Mouse (Mus musculus) liver, embryonic 14 days (tissue): ENCODE measurements around the gene Aoc3. TPM values are rescaled to one million over a fixed set of nuclear protein-coding genes. Genes with fewer than 3 reads are reported as not detected.

Experiments
- polyA plus RNA-seq: library from polyadenylated mRNA; depleted of rRNA; stranded (reverse); fragments of >200 nt; gene quantifications from 2 replicates; pipeline ENCODE4 v1.2.3, GENCODE M21; 2012; rRNA removed

Gene Aoc3
- polyA plus RNA-seq: 0.17 and 0.24 TPM in 2 replicates

GRCm38 (mm10) chr11:101330371-101330924, at the start of gene Aoc3:
Aoc3 (plus strand) TSS chr11:101330605.

GRCm38 (mm10) chr11:101302004-101302798, 28.2 kb upstream of the Aoc3 start, which contains the start of gene Becn1:
Becn1 (minus strand) TSS chr11:101302286.

GRCm38 (mm10) chr11:101315665-101316500, 14.5 kb upstream of the Aoc3 start, which contains the start of gene Psme3:
Psme3 (plus strand) TSS chr11:101316213.

GRCm38 (mm10) chr11:101324763-101325162, 5.6 kb upstream of the Aoc3 start, which contains the start of gene Aoc2:
Aoc2 (plus strand) TSS chr11:101325063.

GRCm38 (mm10) chr11:101367326-101367935, 37.0 kb downstream of the Aoc3 start, which contains the start of gene G6pc:
G6pc (plus strand) TSS chr11:101367561.

Other genes starting within 250 kb of the Aoc3 start
- 13.9 and 16.1 TPM in 2 replicates for gene Coasy, start 248.0 kb upstream of the Aoc3 start, polyA plus RNA-seq
- gene Mlx, start 243.3 kb upstream of the Aoc3 start, polyA plus RNA-seq: 16.2 and 18.2 TPM in 2 replicates
- 17.9 and 19.9 TPM in 2 replicates for gene Psmc3ip, start 235.2 kb upstream of the Aoc3 start, polyA plus RNA-seq
- 18.0 and 21.8 TPM in 2 replicates for gene Retreg3, start 210.7 kb upstream of the Aoc3 start, polyA plus RNA-seq
- 8.7 and 13.8 TPM in 2 replicates for gene Tubg1, start 210.7 kb upstream of the Aoc3 start, polyA plus RNA-seq
- 0.08 and 0.11 TPM in 2 replicates for gene Tubg2, start 174.7 kb upstream of the Aoc3 start, polyA plus RNA-seq
- gene Cntnap1, start 160.1 kb upstream of the Aoc3 start, polyA plus RNA-seq: 0.14 and 0.15 TPM in 2 replicates
- 0.95 and 0.97 TPM in 2 replicates for gene Plekhh3, start 159.3 kb upstream of the Aoc3 start, polyA plus RNA-seq
- not detected in 2 replicates for gene Ccr10, start 155.2 kb upstream of the Aoc3 start, polyA plus RNA-seq
- gene Ezh1, start 104.1 kb upstream of the Aoc3 start, polyA plus RNA-seq: 8.9 and 9.4 TPM in 2 replicates
- gene Ramp2, start 84.6 kb upstream of the Aoc3 start, polyA plus RNA-seq: 13.0 and 15.1 TPM in 2 replicates
- gene Vps25, start 76.9 kb upstream of the Aoc3 start, polyA plus RNA-seq: 34.6 and 40.2 TPM in 2 replicates
- 5.2 and 5.4 TPM in 2 replicates for gene Wnk4, start 70.0 kb upstream of the Aoc3 start, polyA plus RNA-seq
- 0.37 and 0.56 TPM in 2 replicates for gene Cntd1, start 51.6 kb upstream of the Aoc3 start, polyA plus RNA-seq
- gene Coa3, start 51.5 kb upstream of the Aoc3 start, polyA plus RNA-seq: 50.7 and 59.2 TPM in 2 replicates
- gene Becn1, start 28.3 kb upstream of the Aoc3 start, polyA plus RNA-seq: 67.0 and 70.3 TPM in 2 replicates
- gene Psme3, start 14.4 kb upstream of the Aoc3 start, polyA plus RNA-seq: 111 and 131 TPM in 2 replicates
- 3.2 and 5.2 TPM in 2 replicates for gene Aoc2, start 5.5 kb upstream of the Aoc3 start, polyA plus RNA-seq
- gene G6pc, start 37.0 kb downstream of the Aoc3 start, polyA plus RNA-seq: 0.01 TPM in 2 replicates
- 26.3 and 29.3 TPM in 2 replicates for gene Aarsd1, start 87.0 kb downstream of the Aoc3 start, polyA plus RNA-seq
- 1.2 and 1.4 TPM in 2 replicates for gene Gm27029, start 94.2 kb downstream of the Aoc3 start, polyA plus RNA-seq
- 3.4 and 4.2 TPM in 2 replicates for gene Rundc1, start 94.5 kb downstream of the Aoc3 start, polyA plus RNA-seq
- 0.92 and 1.4 TPM in 2 replicates for gene Ptges3l, start 94.7 kb downstream of the Aoc3 start, polyA plus RNA-seq
- 934 and 1,025 TPM in 2 replicates for gene Rpl27, start 111.7 kb downstream of the Aoc3 start, polyA plus RNA-seq
- gene Ifi35, start 117.8 kb downstream of the Aoc3 start, polyA plus RNA-seq: 19.6 and 24.0 TPM in 2 replicates
- gene Rnd2, start 134.4 kb downstream of the Aoc3 start, polyA plus RNA-seq: 2.7 and 3.3 TPM in 2 replicates
- 8.3 and 9.3 TPM in 2 replicates for gene Vat1, start 135.6 kb downstream of the Aoc3 start, polyA plus RNA-seq
- gene Brca1, start 221.3 kb downstream of the Aoc3 start, polyA plus RNA-seq: 9.0 and 10.8 TPM in 2 replicates
- 24.0 and 27.6 TPM in 2 replicates for gene Nbr1, start 221.5 kb downstream of the Aoc3 start, polyA plus RNA-seq